Mouse (Mus musculus) ES-CJ7 (cell line): ENCODE measurements at regions not wholly inside any gene's neighbourhood (a gene's known extent, or its start where the extent isn't known, plus 50 kb on each side); places are given as distances from the start of the nearest gene placed in this dataset.

Experiments
- DNase-seq: peaks from one replicate; pipeline ENCODE4 v3.0.0; 2011; ENCODE audit warnings: low read depth, low spot score

- DNase-seq, result no peak
These were observed 493.5 kb downstream of the Htr1b start for GRCm38 (mm10) chr9:81140158-81140557.

GRCm38 (mm10) chr9:81136366-81136765 lies 497.3 kb downstream of the Htr1b start:
- DNase-seq, result no peak

- DNase-seq, result no peak
These were observed 520.6 kb downstream of the Htr1b start for GRCm38 (mm10) chr9:81113044-81113443.

- DNase-seq, result no peak
These were observed 560.4 kb downstream of the Htr1b start for GRCm38 (mm10) chr9:81073248-81073647.

DNA sequence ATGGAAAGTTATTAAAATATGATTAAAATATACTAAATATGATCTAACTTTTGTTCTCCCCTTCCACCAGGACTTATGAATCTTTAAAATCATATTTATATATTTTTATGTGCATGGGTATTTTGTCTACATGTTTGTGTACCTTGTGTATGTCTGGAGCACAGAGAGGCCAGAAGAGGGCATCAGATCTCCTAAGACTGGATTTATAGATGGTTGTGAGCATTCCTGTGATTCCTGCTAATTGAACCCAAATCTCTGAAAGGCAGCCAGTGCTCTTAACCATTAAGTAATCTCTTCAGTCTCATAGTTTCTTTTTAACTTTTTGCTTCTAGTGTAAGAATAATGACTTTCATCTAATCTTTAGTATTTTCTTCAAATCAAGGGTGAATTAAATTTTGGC lies 577.2 kb upstream of the Impg1 start:
- DNase-seq, result peak; percentile 5

- no peak for DNase-seq
These were observed 576.7 kb upstream of the Impg1 start for GRCm38 (mm10) chr9:81041967-81042366.
